Mouse (Mus musculus) A20 (cell line): ENCODE results near the gene Slc35f5.
"Not testable (repeated sequence)": the region's sequence is repeated elsewhere in the genome, so short reads cannot be mapped to it uniquely, and the experiment has no call there.

Experiments
- DNase-seq: peaks from one replicate; pipeline ENCODE4 v3.0.0-alpha.2; 2011; ENCODE audit warnings: low read depth, low spot score

Slc35f5 gene

DNA sequence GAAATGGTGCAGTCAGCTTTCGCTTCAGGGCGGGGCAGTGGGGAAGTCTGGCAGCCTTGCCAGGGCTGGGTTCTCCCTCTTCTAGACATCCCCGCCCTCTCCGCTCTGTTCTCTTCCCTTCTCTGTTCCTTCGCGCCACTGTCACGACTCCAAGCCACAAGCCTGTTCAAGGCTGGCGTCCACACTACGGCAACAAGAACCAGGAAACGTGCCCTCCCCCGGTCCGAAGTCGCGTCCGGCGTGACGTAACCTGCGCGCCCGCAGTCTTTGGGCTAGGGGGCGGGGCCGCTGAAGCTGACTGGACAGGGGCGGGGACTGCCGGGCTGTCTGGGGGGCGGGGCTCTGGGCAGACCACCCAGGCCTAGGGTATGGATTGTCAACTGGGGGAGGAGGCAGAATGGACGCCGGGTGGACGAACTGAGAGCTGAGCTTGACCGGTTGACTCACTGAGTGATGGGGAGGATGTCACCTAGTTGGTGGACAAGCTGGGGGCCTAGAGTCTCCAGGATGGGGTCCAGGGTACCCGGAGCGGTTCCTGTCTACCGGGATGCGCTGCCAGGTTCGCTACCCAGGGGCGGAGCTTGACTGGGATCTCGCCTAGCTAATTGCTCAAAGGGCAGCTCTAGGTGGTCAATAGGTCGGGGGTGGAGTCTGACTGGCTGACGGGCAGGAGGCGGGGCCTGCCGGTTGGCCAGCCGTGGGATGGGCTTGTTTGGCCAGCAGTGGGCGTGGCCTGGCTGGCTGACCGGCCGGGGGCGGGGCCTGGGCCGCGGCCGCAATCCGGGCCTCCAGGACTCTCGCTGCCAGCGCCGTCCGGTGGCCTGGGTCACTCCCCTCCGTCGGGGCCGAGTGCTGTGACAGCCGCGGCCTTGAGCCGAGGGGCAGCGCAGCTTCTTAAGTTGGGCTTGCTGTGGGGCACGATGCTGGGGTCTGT is at the start of gene Slc35f5:
Gene Slc35f5, plus strand, starts transcription at position 337 of the 934 bp plus-strand sequence.
- peak; percentile 94 for DNase-seq

DNA sequence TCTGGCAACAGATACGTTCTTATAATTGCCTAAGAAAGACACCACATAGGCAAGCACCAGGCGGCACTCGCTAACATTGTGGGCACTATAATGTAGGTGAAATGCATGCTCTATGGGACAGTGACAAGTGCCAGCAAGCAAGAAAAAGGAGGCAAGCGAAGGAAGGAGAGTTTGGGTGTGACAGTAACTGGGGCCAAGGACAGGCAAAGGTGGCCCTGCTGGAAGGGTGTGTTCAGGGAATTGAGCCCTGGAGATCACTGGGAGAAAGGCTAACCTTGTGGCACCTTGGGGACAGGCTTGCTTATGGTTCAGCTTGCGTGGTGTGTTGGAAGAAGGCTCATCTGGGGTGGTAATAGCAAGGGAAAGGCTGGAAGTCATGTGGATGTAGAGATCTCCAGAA is 45.7 kb upstream of the Slc35f5 start:
- DNase-seq: no peak

DNA sequence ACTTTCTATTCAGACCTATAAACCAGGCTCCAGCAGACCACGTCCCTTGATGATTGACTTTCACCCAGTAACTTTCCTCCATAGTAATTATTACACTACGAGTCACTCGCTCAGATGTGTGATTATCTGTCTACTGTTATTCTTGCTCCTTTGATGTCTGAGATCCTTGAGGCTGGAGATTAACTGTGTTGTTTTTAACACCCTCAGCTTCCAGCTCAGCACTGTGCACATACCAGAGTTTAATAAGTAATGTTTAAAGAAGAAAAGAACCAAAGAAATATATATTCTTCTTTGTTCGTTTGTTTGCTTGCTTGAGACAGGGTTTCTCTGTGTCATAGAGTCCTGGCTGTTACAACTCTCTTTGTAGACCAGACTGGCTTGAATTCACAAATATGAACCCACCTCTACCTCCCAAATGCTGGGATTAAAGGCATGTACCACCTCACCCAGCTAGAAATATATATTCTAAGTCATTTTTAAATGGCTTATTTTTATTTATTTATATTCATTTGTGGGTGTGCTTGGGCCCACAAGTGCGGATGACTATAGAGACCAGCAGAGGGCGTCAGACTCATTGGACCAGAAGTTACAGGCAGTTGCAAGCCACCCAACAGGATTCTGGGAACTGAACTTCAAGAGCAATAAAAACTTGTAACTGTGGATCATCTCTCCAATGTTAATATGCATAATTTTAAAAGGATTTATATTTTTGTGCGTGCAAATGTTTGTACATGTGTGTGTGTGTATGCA is 43.3 kb upstream of the Slc35f5 start:
- DNase-seq: peak; percentile 26

DNA sequence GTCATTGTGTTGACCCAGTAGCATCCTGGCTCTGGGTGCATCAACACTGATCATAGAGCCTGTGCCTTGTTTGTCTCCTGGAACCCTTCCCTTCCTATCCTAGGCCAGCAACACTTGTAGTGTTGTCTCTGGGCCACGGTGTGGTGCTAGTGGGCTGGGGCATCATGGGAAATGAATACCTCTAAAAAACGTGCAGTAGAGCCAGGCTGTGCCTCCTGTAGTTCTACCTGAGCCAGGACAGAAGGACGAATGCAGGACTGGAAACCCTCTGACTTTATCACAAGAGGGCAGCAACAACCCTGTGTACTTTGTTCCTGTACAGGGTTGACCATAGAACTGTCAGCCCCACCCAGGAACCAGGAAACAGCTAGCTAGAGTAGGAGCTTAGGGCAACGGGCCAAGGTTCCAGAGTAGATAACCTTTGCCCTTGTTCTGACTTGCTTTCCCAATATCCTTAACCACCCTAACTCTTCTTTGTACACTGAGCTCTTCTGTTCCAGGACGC is 41.2 kb upstream of the Slc35f5 start:
- peak; percentile 36 for DNase-seq

DNA sequence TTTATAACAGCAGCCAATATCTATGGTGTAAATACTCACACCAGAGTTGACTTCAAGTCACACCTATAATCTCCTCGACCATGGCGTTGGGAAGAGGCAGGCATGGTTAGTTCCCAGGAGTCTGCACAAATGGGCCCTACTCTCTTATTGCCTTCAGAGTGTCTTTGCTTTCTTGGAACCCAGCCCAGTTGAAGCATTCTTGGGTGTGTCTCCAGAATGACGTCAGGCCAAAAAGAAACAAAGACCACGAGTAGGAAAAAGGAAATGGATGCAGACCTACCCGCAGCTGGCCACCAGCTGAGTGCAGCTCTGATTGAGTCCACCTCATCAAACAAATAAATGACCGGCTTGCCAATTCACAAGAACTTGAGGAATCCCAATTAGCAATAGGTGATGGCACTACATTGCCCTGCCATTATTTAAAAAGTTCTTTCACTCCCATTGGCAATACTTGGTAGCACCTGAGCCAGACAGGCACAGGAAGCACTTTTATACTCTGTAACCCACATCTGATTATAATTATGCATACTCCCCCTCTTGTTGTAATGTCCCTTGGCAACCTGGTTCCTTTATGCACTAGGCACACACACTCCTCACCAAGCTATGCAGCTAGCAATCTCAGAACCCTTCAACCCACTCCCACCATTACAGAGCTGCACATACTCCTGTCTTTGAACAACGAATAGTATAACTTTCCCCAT is 34.3 kb upstream of the Slc35f5 start:
- DNase-seq: no peak

DNA sequence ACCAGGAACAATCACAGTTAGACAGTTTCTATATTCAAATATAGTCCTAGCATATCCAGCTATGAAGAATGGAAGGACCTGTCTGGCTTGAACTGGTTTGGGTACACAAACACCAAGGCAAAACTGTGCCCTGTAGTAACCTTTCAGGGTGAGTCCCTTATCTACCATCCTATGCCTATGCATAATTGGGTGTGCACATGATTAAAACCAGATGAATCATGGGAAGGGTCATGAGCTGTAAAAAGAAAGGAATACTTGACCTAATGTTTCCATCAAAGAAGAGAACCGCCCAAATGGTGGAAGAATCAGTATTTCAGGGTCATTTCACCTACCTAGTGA is 33.8 kb upstream of the Slc35f5 start:
- no peak for DNase-seq

DNA sequence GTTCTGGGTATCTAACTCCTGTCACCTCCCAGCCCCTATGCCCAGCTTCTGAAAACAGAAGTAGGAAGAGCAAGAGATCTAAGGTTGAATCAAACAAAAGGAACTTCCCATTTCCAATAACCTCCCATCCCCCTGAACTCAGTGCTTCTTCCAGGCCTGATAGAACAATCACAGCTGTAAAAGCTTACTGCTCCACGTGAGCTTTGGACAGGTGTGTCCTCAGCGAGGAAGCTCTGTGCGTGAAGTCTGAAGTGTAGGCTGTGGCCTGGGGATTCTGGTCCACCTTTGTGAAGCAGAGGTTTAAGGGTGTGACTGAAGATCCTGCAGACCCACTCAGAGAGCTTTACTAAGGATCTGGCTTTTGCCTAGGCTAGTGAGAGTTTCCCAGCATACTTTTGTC is 33.0 kb upstream of the Slc35f5 start:
- no peak for DNase-seq

DNA sequence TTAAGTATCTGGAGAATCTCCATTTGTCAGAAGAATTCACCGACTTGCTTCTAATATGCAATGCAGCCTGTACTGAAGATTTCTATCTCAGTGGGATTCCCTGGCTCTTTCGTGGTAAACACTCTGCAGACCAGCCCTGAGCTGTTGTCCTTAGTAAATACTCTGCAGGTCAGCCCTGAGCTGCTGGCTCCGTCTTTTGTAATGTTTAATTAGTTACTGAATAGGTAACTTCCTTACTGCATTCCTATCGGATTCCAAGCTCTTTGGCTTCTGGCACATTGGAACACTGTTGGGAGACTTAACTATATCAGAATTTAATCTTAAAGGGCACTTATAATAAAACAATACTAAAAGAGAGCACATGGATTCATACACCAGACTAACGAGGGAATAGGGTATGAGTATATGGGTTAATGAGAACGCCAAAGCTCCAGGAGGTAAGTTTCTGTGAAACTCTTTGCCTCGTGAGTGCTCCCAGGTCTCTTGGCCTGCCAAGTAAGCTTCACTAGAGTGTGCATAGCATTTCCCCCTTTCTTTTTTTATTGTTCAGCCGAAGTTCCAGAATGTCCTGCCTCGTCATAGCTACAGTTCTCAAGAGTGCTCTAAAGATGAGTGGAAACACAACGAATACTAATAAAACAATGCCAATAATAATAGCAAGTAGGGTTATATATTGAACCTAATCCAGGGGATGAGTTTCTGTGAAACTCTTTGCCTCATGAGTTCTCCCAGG is 27.0 kb upstream of the Slc35f5 start:
- DNase-seq: not testable (repeated sequence)

DNA sequence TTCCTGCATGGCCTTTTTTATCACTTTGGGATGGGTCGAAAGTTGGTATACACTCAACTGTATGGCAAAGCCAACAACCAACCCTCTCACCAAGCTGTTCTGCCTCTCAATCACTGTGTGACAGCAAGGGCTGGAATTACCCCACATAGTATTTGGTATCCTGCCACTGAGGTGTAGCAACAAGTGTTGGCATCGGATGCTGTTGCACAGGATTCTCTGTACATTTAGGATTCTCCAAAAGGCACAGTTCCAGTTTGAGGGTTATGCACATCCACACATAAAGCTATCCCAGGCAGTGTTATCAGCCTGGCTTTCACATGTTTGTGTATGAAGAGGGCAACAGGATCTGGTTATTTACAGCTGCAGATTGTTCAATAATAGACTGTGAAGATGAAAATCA is 23.3 kb upstream of the Slc35f5 start:
- DNase-seq: no peak

DNA sequence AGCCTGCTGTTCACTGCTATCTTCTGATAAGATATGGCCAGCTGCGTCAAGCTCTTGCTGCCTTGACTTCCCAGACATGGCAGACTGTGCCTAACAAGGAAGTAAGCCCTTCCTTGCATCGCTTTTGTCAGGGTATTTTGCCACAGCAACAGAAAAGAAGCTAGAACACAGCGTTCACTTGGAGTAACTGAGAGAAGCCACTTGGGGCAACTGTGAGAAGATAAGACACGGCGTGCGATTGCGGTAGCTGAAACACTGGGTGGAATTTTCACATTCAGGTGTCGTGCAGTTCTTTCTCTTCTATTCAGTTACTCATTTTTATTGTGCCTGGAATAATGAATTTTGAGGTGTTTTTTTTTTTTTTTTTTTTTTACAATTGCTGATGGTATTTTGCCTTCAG is 22.6 kb upstream of the Slc35f5 start:
- no peak for DNase-seq

DNA sequence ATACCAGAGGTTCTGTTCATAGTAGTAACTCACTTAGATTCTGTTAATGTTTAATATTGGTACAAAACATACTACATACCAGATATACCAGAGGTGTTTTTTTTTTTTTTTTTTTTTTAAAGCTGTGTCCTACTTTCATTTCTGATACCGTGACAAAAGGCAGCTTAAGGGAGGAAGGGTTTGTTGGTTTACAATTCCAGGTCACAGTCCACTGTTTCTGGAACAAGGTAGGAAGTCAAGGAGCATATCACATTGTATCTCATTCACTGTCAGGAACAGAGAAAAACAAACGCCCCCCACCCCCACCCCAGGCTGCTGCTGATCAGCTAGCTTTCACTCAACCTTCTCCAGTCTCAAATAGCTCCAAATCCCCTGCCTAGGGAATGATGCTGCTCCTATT is 21.1 kb upstream of the Slc35f5 start:
- no peak for DNase-seq

DNA sequence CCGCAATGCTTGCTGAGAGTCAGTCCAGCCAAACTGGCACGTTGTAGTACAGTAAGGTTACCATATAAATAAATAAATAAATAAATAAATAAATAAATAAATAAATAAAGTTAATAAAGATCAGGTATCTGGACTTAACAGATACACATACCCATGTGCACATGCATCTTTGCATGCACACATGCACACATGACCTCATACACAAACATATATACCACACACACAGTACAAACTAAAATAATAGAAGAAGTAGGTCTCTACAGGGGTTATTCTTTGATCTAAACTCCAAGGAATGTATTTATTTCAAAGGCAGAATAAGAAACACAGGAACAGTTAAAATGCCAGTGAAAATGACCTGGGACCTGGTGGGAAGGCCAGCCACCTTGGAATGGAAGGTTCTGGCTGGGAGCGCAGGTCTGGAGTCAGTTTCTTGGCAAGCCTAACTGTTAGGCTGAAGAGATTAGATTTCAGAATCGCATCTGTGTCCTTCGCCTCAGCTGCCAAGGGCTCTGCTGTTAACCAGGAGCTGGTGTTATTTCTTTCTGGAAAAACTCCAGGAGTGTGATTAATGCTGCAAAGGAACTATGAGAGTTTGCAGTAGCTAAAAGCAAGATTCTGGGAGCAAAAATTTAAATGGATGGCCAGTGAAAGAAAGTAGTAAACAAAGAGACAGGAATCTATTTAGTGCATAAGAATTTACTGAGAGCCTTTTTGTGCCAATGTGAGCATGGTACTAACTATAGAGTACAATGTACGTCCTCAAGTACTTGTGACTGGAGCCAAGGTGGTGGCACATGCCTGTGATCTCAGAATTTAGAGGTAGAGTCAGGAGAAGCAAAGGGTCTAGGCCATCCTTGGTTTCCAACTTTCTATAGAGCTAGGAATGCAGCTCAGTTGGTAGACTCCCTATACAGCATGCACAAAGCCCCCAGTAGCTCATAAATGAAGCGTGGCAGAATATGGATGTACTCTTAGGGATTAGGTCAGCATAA is 18.1 kb upstream of the Slc35f5 start:
- no peak for DNase-seq

DNA sequence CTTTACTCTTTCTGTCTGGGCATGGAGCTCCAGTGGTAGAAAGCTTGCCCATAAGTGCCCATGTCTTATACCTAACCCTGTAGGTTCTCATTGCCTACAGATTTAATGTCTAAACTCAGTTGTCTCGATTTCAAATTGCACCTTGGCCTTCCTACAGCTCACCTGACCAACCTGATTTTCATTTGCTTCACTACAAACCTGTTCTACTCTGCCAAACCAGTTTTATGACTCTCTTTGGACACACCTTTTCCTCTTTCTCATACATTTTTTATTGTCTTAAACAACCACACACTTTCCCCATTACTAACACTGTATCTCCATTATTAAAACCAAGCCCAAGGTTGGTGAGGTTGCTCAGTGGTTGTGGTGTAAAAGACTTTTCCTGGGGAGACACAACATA is 10.5 kb upstream of the Slc35f5 start:
- DNase-seq: no peak

DNA sequence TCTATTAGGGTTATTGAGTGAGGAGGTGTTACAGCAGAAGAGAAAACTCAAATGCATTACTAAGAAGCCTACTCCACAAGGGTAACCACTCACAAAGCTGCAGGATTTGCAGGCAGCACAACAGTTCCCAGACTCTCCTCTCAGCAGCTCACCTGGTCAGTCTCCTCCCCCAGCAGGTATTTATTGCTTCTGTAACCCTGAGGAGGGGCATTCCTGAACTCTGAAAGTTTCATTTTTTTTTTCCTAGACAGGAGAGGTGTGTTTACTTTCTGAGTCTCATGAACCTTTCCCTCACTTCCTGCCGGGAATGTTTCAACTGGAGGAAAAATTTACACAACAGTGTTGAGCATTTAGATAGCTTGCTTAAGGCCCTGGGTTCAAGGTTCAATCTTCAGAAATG is 10.0 kb upstream of the Slc35f5 start:
- DNase-seq: no peak

DNA sequence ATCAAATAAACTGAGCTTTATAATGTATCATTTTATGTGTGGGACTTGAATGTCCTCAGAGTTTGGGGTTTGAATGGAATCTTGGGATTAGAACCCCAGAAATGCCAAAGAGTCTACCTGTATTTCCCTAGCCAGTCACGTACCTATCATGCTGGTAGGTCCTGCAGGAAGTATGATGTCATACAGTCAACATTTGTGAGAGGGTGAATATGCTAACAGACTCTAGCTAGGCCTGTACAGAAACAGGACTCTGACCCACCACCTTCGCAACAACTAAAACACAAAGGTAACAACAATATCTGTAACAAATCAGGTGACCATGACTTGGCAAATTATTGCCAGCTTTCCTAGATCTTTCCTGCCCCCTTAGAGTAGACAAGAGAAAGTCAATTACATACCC is 8.8 kb upstream of the Slc35f5 start:
- no peak for DNase-seq

DNA sequence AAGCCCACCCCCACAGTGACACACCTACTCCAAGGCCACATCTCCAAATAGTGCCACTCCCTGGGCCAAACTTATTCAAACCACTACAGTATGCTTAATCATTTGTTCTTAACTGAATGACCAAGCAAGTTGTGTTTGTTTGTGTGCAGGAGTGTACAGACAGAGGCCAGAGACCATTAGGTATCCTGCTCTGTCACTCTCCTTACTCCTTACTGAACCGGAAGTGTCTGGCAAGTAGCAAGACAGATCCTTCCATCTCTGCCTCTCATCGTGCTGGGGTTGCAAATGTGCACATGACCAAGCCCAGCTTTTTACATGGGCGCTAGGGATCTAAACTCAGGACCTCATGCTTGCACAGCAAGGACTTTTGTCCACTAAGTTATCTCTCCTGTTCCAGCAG is 1.1 kb upstream of the Slc35f5 start:
- no peak for DNase-seq

DNA sequence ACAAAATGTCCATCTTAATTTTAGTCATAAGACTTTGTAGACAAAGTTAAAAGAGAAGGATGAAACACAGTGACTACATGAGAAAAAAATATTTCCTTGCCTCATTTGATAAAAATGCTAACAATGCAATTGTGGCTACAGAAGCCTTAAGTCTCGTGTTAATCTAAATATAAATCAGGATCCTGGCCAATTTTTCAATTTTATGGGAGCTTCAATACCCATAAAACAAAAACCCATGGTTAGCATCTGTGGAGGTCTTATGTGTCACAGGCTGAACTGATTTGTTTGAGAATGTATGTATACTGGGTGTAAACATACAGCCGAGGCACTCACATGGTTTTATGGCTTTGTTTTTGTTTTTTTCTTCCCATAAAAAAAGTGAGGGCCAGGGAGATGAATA is 674 bp upstream of the Slc35f5 start:
- DNase-seq: no peak

DNA sequence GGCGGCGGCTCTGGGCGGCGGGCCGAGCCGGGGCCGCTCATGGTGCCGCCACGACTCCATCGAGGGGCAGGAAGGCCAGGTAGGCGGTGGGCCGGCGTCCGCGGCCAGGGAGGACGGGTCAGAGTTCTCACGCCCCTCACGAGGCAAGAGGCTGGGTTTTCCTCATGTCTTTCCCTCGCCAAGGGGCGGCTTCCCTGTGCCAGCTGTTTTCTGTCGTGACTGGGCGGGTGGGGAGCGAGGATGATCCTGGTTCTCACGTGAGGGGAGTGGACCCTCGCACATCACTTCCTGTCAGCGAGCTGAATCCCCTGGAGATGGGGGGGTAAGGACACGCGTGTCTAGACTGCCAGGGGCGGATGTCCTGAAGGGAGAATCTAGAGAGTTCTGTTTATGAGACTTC is 811 bp downstream of the Slc35f5 start:
- no peak for DNase-seq

DNA sequence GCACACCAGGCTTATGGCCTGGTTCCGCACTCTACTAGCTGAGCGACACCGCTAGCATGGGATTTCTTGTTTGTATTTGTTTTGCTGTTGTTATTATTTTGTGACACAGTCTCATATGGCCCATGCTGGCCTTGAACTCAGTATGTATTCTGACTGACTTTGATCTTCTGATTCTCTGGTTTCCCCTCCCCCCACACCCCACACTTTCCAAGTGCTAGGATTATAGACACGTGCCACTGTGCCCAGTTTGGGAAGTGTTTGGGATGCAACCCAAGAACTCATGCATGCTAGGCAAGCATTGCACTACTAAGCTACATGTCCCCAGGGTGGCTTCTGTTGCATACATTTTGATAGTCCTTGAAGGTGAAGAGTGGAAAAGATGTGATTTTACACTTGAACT is 1.4 kb downstream of the Slc35f5 start:
- no peak for DNase-seq

DNA sequence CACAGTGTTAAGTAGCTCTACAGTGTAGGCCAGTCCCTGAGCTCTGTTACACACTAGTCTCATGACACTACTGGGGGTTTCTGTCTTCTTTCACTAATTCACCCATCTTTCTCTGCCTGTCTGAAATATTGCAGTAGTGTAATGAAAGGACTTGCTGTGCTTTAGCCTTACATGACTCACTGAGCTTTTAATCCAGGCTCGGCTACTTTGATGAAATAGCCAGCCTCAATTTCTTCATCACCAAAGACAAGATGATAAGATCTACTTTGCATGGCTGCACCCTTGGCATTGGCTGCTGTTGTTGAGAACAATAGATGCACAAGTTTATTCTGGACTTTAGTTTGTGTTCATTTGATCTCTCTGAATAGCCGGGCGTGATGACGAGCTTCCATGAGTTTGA is 7.7 kb downstream of the Slc35f5 start:
- no peak for DNase-seq
